Mouse (Mus musculus) thymus, adult 2 months (tissue): ENCODE results near the gene Usp5.

Experiments used
- CTCF ChIP-seq: fragments of 200-500 bp; IDR thresholded peaks from 2 replicates; pipeline ENCODE4 v1.5.1; 2012; ENCODE audit warnings: mild to moderate bottlenecking, control low read depth, low read length, moderate library complexity, borderline replicate concordance; ENCODE audit not compliant: control insufficient read depth, poor library complexity, insufficient read depth; ENCODE audit errors: extremely low read depth
- POLR2A ChIP-seq: fragments of 200-500 bp; IDR thresholded peaks from 2 replicates; pipeline ENCODE4 v1.6.1; 2012; ENCODE audit warnings: mild to moderate bottlenecking, low read length, control low read depth, moderate library complexity; ENCODE audit not compliant: control insufficient read depth, poor library complexity, insufficient read depth; ENCODE audit errors: extremely low read depth

DNA sequence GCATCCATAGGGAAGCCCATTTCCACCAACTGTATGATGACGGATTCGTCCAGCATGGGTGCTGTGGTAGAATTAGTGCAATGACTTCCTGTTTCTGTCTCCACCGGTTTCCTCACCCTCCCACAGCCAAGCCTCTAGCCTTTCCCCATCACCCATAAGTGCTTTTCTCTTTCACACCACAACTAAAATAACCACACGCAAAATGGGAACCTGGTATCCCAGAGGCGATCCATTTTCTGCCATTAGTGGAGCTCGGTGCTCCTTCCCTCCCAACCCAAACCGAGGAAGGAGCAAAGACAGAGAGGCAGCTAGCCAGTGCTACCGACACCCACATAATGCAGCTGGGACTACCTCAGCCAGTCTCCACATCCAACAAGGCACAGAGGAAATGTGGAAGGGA is 11.3 kb downstream of the Usp5 start:
- no peak for TF ChIP-seq CTCF
- TF ChIP-seq POLR2A: no peak
